Mouse (Mus musculus) urinary bladder, adult 18-20 months (tissue): ENCODE results near the gene Sult3a2.
"Not testable (repeated sequence)": the region's sequence is repeated elsewhere in the genome, so short reads cannot be mapped to it uniquely, and the experiment has no call there.

Experiments used
- DNase-seq, 2 experiments: peaks; one replicate each; pipeline ENCODE4 v3.0.0; 2022; ENCODE audit warnings: low spot score in 2 of 2, mixed read lengths in 2 of 2

Gene Sult3a2

GRCm38 (mm10) chr10:33786604-33787003 lies at the start of gene Sult3a2:
Gene Sult3a2, minus strand, starts transcription at chr10:33786704.
- no peak for DNase-seq

- no peak for DNase-seq
Observed at GRCm38 (mm10) chr10:33820892-33821291, 34.4 kb upstream of the Sult3a2 start.

GRCm38 (mm10) chr10:33816923-33817322 lies 30.4 kb upstream of the Sult3a2 start:
- no peak for DNase-seq

GRCm38 (mm10) chr10:33814266-33814665 lies 27.8 kb upstream of the Sult3a2 start:
- no peak for DNase-seq

- DNase-seq: no peak
Observed at GRCm38 (mm10) chr10:33811807-33812206, 25.3 kb upstream of the Sult3a2 start.

GRCm38 (mm10) chr10:33797221-33797949 lies 10.9 kb upstream of the Sult3a2 start:
- not testable (repeated sequence) for DNase-seq

- DNase-seq: not testable (repeated sequence)
Observed at GRCm38 (mm10) chr10:33796269-33796915, 9.9 kb upstream of the Sult3a2 start.

- DNase-seq: not testable (repeated sequence)
Observed at GRCm38 (mm10) chr10:33792166-33792565, 5.7 kb upstream of the Sult3a2 start.

GRCm38 (mm10) chr10:33787541-33787940 lies 1.0 kb upstream of the Sult3a2 start:
- DNase-seq: no peak

GRCm38 (mm10) chr10:33735251-33735650 lies 51.3 kb downstream of the Sult3a2 start:
- not testable (repeated sequence) for DNase-seq

GRCm38 (mm10) chr10:33733241-33733640 lies 53.3 kb downstream of the Sult3a2 start:
- DNase-seq: no peak

GRCm38 (mm10) chr10:33732409-33733185 lies 53.9 kb downstream of the Sult3a2 start:
- DNase-seq: no peak

GRCm38 (mm10) chr10:33723764-33724163 lies 62.7 kb downstream of the Sult3a2 start:
- no peak for DNase-seq

- DNase-seq: no peak
Observed at GRCm38 (mm10) chr10:33721827-33722438, 64.6 kb downstream of the Sult3a2 start.
